Mouse (Mus musculus) spleen, postnatal 14 days (tissue): ENCODE measurements at regions not wholly inside any gene's neighbourhood (a gene's known extent, or its start where the extent isn't known, plus 50 kb on each side); places are given as distances from the start of the nearest gene placed in this dataset.

ENCODE experiments used
- DNase-seq, 2 experiments: peaks; one replicate each; pipeline ENCODE4 v3.0.0; 2021 to 2022; ENCODE audit warnings: low spot score in 2 of 2

- no peak for DNase-seq
These were observed 202.8 kb upstream of the Nrp1 start for GRCm38 (mm10) chr8:128155604-128156003.

DNA sequence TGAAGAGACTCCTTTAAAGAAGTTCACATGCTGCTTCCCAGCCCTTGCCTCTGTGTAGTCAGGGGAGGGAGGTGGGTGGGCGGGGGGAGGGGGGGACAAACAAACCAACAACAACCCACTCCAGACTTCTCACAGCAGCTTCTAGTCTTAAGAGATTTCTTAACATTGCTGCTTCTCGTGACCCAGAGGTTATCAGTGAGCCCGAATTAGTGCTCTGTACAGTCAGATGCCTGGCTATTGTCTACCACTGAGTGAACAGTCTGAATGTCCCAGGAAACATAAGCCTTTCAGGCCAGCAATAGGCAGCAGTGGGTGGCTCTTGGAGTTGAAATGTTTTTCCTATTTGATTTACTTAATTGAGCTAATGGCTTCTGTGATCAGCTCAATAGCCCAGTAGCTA, 202.2 kb upstream of the Nrp1 start:
- DNase-seq = no peak

- no peak for DNase-seq
These were observed 195.5 kb upstream of the Nrp1 start for GRCm38 (mm10) chr8:128162857-128163256.

DNA sequence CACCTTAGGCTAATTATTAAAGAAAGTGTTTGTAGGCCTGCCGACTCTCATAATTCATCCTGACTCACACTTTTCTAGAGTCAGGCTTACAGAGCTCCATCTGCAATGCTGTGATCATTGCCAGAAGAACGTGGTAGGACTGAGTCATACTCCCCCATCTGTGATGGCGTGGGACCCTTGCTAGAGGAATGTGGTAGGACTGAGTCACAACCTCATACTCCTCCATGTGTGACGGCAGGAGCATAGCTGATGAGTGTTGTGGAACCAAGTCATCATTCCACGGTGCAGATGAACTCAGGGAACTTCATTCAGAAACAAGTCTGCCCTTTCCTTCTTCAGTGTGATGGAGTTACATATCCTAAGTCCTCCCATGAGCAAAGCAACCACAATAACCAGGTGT, 193.4 kb upstream of the Nrp1 start:
- DNase-seq = no peak

DNA sequence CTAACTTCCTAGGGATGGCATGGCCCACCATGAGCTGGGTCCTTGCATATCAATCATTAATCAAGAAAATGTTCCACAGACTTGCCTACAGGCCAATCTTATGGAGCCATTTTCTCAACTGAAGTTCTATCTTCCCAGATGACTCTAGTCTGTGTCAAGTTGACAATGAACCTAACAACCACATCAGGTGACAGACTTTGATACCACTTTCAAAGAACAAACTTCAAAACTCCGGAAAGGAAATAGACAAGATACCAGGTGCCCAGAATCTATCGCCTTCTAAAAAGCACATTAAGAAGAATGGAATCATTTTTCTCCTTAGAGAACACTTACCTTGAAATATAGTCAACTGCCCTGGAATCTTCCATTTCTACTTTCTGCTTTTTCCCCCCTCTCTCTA, 192.8 kb upstream of the Nrp1 start:
- DNase-seq = no peak

DNA sequence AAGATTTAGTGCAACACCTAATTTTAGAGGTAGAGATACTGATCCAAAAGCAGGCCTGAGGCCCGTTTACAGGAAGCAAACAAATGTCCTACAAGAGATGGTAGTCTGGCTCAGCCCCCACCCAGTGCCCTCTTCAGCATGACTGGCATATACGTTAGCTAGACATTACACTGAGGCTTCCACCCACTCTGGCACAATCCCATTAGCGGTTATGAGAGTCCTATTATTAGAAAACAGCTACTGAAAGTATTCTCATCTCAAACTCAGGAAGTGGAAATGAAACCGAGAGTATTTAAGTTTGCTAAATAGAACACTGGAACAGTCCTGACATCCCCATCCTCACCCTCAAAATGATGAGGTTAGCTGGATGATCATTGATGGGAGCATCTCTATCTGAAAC, 192.3 kb upstream of the Nrp1 start:
- no peak for DNase-seq

DNA sequence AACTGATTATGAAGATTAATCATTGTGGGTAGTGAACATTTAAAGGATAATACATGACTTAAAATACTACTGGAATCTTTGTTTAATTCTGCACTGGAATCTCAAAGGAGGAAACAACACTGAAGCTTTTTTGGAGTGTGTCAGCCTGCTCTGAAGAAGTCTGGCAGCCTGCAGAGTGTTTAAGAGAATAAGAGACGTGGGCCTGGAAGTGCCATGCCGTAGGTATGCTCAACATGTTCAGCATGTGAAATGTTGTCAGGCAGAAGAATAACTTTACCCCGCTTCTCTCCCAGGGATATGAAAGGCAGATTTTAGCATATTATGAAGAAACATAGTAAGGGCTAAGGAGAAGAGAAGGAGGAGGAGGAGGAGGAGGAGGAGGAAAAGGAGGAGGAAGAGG, 189.6 kb upstream of the Nrp1 start:
- no peak for DNase-seq

DNA sequence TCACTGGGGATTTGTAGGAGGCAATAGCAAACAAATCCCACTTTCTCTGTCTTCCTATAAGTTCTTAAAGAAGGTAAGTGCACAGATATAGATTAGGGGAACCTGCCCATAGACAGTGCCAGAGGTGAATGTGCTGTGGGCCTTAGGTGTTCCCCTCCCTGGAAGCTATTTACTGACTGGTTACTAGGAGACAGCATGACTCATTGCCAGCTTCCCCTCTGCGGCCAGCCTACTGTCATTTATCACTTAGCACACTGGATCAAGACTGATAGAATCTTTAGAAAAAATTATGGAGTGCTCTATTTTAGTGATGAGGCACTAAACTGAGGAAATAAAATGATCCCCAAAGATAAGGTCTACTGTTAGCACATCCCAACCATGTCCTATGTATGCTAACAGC, 187.3 kb upstream of the Nrp1 start:
- DNase-seq = no peak

DNA sequence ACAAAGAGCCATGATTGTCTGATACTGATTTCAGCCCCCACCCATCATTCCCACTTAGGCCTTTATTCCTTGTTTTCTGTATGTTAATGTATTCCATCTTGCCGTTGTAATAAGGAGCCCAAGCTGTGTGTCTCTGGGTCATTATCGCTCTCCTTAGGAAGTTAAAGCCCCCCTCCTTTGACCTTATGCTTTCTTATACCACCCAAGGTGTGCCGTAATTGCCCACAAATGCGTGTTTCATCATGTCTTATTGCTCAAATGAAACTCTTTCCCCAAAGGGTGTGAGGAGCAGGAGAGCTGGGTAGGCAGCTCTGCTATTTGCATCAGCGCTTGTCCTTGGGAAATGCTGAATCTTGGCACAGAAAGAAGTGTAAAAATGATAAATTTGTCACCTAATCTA, 178.2 kb upstream of the Nrp1 start:
- DNase-seq = no peak

DNA sequence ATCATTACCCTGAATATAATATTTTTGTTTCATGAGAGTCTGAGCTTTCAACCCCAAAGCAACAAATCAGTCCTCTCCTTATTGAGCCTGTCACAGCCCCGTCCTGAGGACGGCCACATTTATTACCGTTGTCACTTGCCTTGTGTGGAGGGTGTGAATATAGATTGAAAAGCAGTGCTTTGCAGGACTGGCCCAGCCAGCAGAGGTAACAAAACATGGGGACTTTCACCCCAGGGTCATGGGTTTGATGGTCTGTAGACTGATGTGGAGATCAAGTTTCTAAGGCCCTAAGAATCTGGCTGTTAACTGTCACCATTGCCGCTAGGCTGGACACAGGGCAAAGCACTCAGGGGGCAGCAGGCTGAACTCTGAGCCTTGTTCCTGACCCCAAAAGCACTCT, 175.3 kb upstream of the Nrp1 start:
- DNase-seq = no peak

- no peak for DNase-seq
These were observed 170.1 kb upstream of the Nrp1 start for GRCm38 (mm10) chr8:128188321-128188720.

- no peak for DNase-seq
These were observed 165.0 kb upstream of the Nrp1 start for GRCm38 (mm10) chr8:128193293-128193887.

DNA sequence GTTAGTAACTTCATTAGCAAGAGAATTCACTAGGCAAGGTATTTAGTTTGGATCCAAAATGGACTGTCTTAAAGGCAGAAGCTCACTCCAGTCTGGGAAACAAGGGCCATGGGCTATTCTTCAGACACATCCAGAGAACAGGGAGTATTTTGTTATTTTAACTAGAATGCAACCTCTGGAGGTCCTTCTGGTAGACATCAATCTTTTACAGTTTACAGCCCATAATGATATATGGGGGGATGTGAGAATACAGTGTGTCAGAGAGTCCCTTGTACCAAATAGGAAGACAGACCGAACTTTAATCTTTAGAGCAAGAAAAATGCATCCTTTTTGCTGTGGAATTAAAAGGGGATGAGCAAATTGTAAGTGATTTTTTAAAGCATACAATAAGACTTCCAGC, 157.6 kb upstream of the Nrp1 start:
- no peak for DNase-seq

GRCm38 (mm10) chr8:128201635-128202034, 156.8 kb upstream of the Nrp1 start:
- DNase-seq = no peak

DNA sequence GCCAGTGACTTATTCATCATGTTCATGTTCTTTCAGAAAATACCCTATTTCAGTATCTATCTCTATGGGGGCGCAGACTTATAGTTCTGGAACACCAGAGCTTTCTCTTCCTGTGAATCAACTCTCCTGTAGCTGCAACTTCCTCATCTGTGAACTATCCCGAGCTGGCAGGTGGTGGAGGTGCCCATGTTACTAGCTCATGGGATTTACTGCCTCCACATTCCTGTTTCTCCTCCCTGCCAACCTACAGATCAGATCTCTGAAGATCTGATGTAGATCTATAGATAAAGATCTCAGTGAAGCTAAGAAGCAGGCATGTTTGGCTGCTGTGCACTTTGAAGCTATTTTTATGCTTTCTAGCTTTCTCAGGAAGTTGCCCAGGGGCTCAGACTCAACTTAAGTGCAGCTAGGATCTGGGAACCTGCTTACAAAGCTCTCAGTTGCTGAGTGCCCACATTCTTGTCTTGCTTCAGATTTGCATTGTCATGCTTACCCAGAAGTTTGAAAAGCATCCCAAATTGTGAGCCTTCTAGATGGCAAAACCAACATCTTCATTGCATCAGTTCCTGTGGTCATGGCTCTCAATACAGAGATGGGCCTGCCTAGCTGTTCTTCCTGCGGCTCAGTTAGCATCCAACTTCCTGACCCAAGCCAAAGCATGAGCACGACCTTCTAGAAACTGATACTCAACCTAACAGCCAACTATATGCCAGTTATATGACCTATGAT, 156.1 kb upstream of the Nrp1 start:
- DNase-seq = no peak

DNA sequence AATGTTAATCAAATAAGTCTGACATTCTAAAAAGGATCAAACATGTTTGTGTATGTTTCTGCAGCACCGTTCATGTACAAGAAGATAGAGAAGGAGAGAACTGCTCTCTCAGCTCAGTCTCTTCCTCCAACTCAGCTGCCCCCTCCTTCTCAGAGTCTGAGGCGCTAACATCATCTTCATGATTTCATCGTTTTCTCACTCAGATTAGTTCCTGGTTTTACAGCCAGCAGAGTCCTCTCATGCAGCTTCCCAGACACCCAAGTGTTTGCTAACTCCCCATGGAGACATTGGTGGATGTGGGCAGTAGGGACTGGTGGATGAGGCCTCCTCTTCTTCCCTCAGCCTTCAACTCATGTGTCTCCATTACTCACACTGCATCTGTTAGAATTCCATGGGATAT, 153.6 kb upstream of the Nrp1 start:
- DNase-seq = no peak

GRCm38 (mm10) chr8:128207138-128207537, 151.3 kb upstream of the Nrp1 start:
- DNase-seq = no peak

GRCm38 (mm10) chr8:128210761-128211160, 147.6 kb upstream of the Nrp1 start:
- DNase-seq = no peak

GRCm38 (mm10) chr8:128212223-128212622, 146.2 kb upstream of the Nrp1 start:
- no peak for DNase-seq

- no peak for DNase-seq
These were observed 144.1 kb upstream of the Nrp1 start for GRCm38 (mm10) chr8:128214256-128214655.

GRCm38 (mm10) chr8:128218886-128219285, 139.5 kb upstream of the Nrp1 start:
- DNase-seq = no peak

DNA sequence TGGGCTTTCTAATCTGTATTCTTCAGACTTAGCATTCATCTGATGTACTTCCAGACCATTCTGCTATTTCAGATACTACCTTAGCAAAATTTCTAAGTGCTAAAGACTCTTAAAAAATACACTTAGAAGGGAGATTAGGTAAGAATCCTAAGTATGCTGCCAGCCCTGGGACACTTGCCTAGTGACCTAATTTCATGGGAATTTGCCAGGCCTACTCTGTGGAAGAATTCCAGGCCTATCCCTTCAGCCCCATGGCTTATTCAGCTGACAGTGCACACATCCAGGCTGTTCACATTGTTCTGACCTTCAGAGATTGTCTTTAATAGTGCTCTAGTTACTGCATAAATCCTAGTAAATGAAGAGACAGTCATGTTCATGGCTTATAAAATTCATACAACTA, 138.9 kb upstream of the Nrp1 start:
- no peak for DNase-seq

DNA sequence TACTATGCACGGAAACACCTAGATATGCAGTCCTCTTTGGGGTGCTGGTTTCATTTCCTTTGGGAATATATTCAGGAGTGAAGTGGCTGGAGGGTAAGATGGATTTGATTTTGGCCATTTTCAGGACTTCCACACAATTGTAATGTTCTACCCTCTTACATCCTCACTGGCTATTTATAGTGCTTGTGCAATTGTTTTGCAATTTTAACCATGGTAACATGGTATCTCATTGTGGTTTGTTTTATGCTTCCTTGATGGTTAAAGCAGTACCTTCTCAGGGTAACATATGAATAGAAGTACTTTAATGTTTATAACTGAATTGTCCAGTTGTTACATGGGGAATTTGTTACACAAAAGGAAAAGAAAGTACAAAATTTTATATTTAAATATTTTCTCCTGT, 135.3 kb upstream of the Nrp1 start:
- DNase-seq = no peak

- DNase-seq = no peak
These were observed 134.9 kb upstream of the Nrp1 start for GRCm38 (mm10) chr8:128223522-128223921.
